Mouse (Mus musculus) E14TG2a.4 (cell line): ENCODE measurements at regions not wholly inside any gene's neighbourhood (a gene's known extent, or its start where the extent isn't known, plus 50 kb on each side); places are given as distances from the start of the nearest gene placed in this dataset.

Source experiments
- CTCF ChIP-seq: conservative IDR thresholded peaks from 2 replicates; pipeline ENCODE4 v1.5.1; 2014; ENCODE audit warnings: low read length
- NANOG ChIP-seq: IDR thresholded peaks from 2 replicates; pipeline ENCODE4 v1.6.1; 2014; ENCODE audit warnings: borderline replicate concordance, low read length, mixed read lengths

DNA sequence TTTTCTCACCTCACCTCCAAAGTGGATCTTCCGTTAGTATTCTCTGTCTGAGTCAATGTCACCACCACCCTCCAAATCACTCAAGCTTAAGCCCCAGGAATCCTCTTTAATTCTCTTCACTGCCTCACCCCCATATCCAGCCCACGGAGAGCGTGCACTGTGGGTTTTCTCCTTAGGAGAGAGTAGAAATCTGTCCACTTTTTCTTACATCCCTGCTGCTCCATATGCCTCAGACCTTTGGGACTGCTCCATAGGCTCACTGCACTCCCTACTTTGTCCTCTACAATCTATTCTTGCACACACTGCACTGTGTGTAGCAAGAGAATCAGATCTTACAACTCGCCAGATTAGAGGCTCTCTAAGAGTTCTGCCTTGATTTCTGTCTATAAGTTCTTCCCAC is 1971.2 kb upstream of the Lrrc6 start:
- no peak for TF ChIP-seq CTCF
- TF ChIP-seq NANOG, result no peak
